Mouse (Mus musculus): Measurements from ENCODE around the gene Robo4.

- TF ChIP-seq CTCF (conservative IDR thresholded peaks at IDR 0.05; ENCODE audit: insufficient read depth, insufficient read length, low read depth, low read length) (no peak), POLR2A (IDR thresholded peaks at IDR 0.05; ENCODE audit: low read depth, low read length) (no peak)
Observed at GRCm38 (mm10) chr9:37383161-37383560, 18.5 kb upstream of the Robo4 start.

Data from kidney, adult 2 months (tissue).